Mouse (Mus musculus) cerebellum, adult 2 months (tissue): ENCODE measurements around the gene Akap5.

Experiments used
- CTCF ChIP-seq: fragments of 200-500 bp; IDR thresholded peaks from 2 replicates; pipeline ENCODE4 v1.5.1; 2011; ENCODE audit warnings: low read depth, mild to moderate bottlenecking, control low read depth, low read length, moderate library complexity, borderline replicate concordance; ENCODE audit not compliant: insufficient read depth
- POLR2A ChIP-seq: fragments of 200-500 bp; IDR thresholded peaks from 2 replicates; pipeline ENCODE4 v1.6.1; 2011; ENCODE audit warnings: low read length, control low read depth, borderline replicate concordance; ENCODE audit not compliant: insufficient read depth

- TF ChIP-seq POLR2A, result no peak
- peak; percentile 73 for TF ChIP-seq CTCF
Measured at GRCm38 (mm10) chr12:76293192-76293591, 31.5 kb upstream of the Akap5 start.
